Mouse (Mus musculus) adrenal gland, postnatal 36 days (tissue): ENCODE measurements around the gene Ppm1k. TPM values are rescaled to one million over a fixed set of nuclear protein-coding genes. Genes with fewer than 3 reads are reported as not detected.
"Not testable (repeated sequence)": the region's sequence is repeated elsewhere in the genome, so short reads cannot be mapped to it uniquely, and the experiment has no call there.

Source experiments
- DNase-seq, 2 experiments: peaks; one replicate each; pipeline ENCODE4 v3.0.0; 2021; ENCODE audit warnings: mixed read lengths in 1 of 2
- total RNA-seq, 2 experiments: library from RNA; stranded (reverse); gene quantifications; 2 replicates each; pipeline ENCODE4 v1.2.3; 2021

The Ppm1k gene
- total RNA-seq, 2 experiments from 2014 or later = 21.3 to 31.3 TPM

DNA sequence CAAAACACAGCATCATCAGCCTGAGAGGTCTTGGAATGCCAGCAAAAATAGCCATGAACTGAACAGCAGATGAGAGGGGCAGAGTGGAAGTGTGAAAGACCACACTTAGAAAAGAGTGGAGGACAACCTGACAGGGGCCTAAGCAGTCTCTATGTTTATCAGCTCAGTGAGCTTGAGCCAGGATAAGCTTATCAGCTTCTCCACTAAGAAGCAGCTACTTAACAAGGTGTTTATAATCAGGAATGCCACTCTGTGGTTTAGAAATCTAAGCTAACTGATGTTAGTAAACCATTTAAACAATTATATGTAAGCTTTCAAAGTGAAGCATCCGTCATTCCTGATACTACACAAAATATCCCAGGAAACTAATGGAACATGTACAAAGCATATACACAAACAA is 3.2 kb downstream of the Ppm1k start:
- no peak for DNase-seq

DNA sequence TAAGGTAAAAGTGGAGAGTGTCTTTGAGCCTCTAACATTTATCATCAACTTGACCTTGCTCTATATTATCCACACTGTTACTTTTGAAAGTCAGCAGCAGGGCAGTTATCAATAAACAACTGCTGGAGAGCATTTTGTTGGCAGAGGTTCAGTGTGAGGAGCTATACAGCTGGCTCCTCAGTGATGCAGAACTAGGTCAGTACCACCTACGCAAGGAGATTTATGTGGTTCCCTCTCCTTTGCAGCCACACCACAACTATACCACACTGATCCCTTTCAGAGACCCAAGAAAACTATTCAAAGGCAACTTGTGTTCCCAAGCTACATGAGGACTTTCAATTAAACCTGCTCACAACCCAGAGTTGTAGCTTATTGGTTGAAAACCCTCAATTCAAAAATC is 3.8 kb downstream of the Ppm1k start:
- DNase-seq = peak; percentile 16 to 41

- peak in 1 of 2 experiments; percentile 17 for DNase-seq
Measured at GRCm38 (mm10) chr6:57531011-57531410, 4.3 kb downstream of the Ppm1k start.

- DNase-seq = no peak
Measured at GRCm38 (mm10) chr6:57529336-57529845, 5.9 kb downstream of the Ppm1k start.

DNA sequence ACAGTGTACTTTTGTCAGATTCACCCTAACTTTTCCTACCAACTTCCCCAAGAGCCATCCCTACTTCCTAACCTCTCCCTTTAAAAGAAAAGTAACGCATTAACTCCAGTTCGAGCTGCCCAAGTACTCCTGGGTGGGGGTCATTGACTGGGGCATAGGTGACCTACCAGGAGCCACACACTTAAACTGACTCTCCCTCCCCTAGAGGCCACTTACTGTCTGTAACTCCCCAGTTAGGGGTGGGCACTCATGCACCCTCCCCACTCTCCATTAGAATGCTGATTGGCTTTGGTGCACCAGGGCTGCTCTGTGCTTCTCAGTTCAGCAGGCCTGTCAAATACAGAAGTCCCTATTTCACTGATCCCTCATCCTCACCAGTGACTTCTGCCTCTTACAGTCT is 8.3 kb downstream of the Ppm1k start:
- DNase-seq = no peak

DNA sequence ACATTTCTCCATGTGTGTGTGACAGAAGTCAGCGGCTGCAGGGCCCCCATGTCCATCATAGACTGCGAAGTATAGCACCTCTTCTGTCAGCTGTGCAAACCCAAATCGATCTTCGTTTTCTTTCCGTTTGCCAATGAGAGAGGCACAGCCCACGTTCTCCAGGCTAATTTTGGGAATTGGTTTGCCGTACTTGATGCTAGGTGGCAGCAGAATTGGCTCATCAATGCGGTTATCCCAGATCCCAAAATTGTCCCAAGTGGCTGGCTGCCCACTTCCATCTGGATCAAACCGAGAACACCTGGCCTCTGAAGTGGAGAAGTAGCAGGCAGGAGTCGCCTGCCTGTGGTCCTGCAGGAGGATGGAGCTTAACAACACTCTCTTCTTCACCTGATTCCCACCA is 10.5 kb downstream of the Ppm1k start:
- no peak for DNase-seq

- DNase-seq = no peak
Measured at GRCm38 (mm10) chr6:57520749-57521652, 14.3 kb downstream of the Ppm1k start.

GRCm38 (mm10) chr6:57514035-57514374 is 21.3 kb downstream of the Ppm1k start:
- DNase-seq = no peak

- DNase-seq = no peak
Measured at GRCm38 (mm10) chr6:57513351-57514034, 21.8 kb downstream of the Ppm1k start.

- DNase-seq = no peak
Measured at GRCm38 (mm10) chr6:57511899-57512298, 23.4 kb downstream of the Ppm1k start.

GRCm38 (mm10) chr6:57503662-57504379 is 31.4 kb downstream of the Ppm1k start:
- DNase-seq = no peak

DNA sequence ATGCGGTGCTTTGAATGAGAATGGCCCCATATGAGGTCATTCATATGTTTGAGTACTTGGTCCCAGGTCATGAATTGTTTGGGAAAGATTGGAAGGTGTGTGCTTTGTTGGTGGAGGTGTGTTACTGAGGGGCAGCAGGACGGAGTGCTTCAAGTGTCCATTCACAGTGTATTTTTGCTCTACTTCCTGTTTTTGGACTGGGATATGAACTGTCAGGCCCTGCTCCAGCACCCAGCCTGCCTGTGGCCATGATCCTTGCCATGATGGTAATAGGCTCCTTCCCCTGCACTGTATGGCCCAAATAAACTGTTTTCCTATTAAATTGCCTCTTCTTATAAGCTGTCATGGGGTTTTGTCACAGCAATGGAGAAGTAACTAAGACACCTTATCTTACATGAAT is 36.1 kb downstream of the Ppm1k start:
- no peak for DNase-seq

DNA sequence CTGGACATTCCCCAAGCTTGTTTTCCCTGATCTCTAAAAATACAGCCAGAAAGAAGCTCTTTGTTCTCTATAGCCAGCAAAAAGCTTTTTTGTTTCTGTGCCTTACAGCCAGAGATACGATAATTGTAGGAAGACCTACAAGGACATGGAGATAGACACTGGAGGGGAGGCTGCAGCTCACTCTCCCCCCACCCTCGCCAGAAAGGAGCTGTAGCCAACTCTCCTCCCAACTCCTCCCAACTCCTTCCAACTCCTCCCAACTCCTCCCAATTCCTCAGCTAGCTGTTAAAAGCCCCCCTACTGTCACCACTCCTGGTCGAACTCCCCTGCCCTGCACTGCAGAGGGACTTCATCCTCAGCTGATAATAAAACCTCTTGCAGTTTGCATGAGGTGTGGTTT is 67.1 kb downstream of the Ppm1k start:
- not testable (repeated sequence) for DNase-seq

Other genes starting within 250 kb of the Ppm1k start
- not detected for gene Vmn1r16, start 206.0 kb downstream of the Ppm1k start, total RNA-seq
- not detected for gene Vmn1r17, start 171.7 kb downstream of the Ppm1k start, total RNA-seq
- not detected for gene Vmn1r18, start 139.7 kb downstream of the Ppm1k start, total RNA-seq
- gene Vmn1r19, start 131.7 kb downstream of the Ppm1k start, total RNA-seq = not detected
- not detected for gene Vmn1r20, start 106.5 kb downstream of the Ppm1k start, total RNA-seq
- gene Herc6, start 45.5 kb upstream of the Ppm1k start, total RNA-seq = 10 to 100 TPM; 18.1 to 23.1 TPM
- gene Pyurf, start 156.6 kb upstream of the Ppm1k start, total RNA-seq = 10 to 100 TPM; 15.7 to 16.4 TPM
- 10 to 100 TPM; 15.1 to 21.3 TPM for gene Lancl2, start 167.1 kb upstream of the Ppm1k start, total RNA-seq